Mouse (Mus musculus) liver, postnatal 0 days (tissue): ENCODE measurements around the gene Med24.

Experiments
- CTCF ChIP-seq: sonication (generic); IDR thresholded peaks from 2 replicates; pipeline ENCODE4 v1.5.1; 2016; ENCODE audit warnings: antibody characterized with exemption, low read depth
- EP300 ChIP-seq: IDR thresholded peaks from 2 replicates; pipeline ENCODE4 v1.6.1; 2016; ENCODE audit warnings: antibody characterized with exemption, low read depth, mild to moderate bottlenecking

GRCm38 (mm10) chr11:98694301-98694700, 34.9 kb downstream of the Med24 start:
- TF ChIP-seq CTCF (no peak), EP300 (no peak)
